Mouse (Mus musculus): ENCODE measurements around the gene Rxfp2. TPM values are rescaled to one million over a fixed set of nuclear protein-coding genes. Genes with fewer than 3 reads are reported as not detected.

Gene Rxfp2
- total RNA-seq, 2 experiments from 2014 or later, result not detected

- DNase-seq (ENCODE audit: low spot score), result no peak
- intact Hi-C loops (cut with DNase I), result no loop called here
These were observed 83.3 kb downstream of the Rxfp2 start for GRCm38 (mm10) chr5:150101789-150102188.

GRCm38 (mm10) chr5:150106358-150106757 is 87.9 kb downstream of the Rxfp2 start:
- no peak for DNase-seq (ENCODE audit: low spot score)
- intact Hi-C loops (cut with DNase I), result no loop called here

- intact Hi-C loops (cut with DNase I), result no loop called here
- no peak for DNase-seq (ENCODE audit: low spot score)
These were observed 92.8 kb downstream of the Rxfp2 start for GRCm38 (mm10) chr5:150111236-150111635.

GRCm38 (mm10) chr5:150114007-150114406 is 95.5 kb downstream of the Rxfp2 start:
- intact Hi-C loops (cut with DNase I), result no loop called here
- no peak for DNase-seq (ENCODE audit: low spot score)

GRCm38 (mm10) chr5:150114778-150115177 is 96.3 kb downstream of the Rxfp2 start:
- intact Hi-C loops (cut with DNase I), result no loop called here
- no peak for DNase-seq (ENCODE audit: low spot score)

GRCm38 (mm10) chr5:150115271-150116092 is 97.0 kb downstream of the Rxfp2 start:
- intact Hi-C loops (cut with DNase I), result no loop called here
- DNase-seq (ENCODE audit: low spot score), result no peak

GRCm38 (mm10) chr5:150116216-150116905 is 97.9 kb downstream of the Rxfp2 start:
- intact Hi-C loops (cut with DNase I), result no loop called here

GRCm38 (mm10) chr5:150116906-150117216 is 98.4 kb downstream of the Rxfp2 start:
- intact Hi-C loops (cut with DNase I), result no loop called here
- no peak for DNase-seq (ENCODE audit: low spot score)

More at GRCm38 (mm10) chr5:150116216-150116905, 97.9 kb downstream of the Rxfp2 start:
- DNase-seq (ENCODE audit: low spot score), result no peak

- intact Hi-C loops (cut with DNase I), result loop anchor here (2.0 kb wide), 1 partner anchor 31 kb away; no protein-coding TSS in a partner anchor
- DNase-seq (ENCODE audit: low spot score), result no peak
These were observed 99.6 kb downstream of the Rxfp2 start for GRCm38 (mm10) chr5:150118124-150118454.

GRCm38 (mm10) chr5:150118455-150119241 is 100.2 kb downstream of the Rxfp2 start, which contains the start of gene Fry:
Gene Fry, plus strand, starts transcription at chr5:150118645.
- intact Hi-C loops (cut with DNase I), result loop anchor here (2.0 kb wide), 1 partner anchor 30 kb away; no protein-coding TSS in a partner anchor
- peak; percentile 94 for DNase-seq (ENCODE audit: low spot score)

- no peak for DNase-seq (ENCODE audit: low spot score)
- intact Hi-C loops (cut with DNase I), result no loop called here
These were observed 102.2 kb downstream of the Rxfp2 start for GRCm38 (mm10) chr5:150120676-150121075.

GRCm38 (mm10) chr5:150122095-150122494 is 103.6 kb downstream of the Rxfp2 start:
- intact Hi-C loops (cut with DNase I), result no loop called here
- no peak for DNase-seq (ENCODE audit: low spot score)

- no peak for DNase-seq (ENCODE audit: low spot score)
- intact Hi-C loops (cut with DNase I), result no loop called here
These were observed 104.1 kb downstream of the Rxfp2 start for GRCm38 (mm10) chr5:150122571-150122970.

GRCm38 (mm10) chr5:150125920-150126319 is 107.4 kb downstream of the Rxfp2 start:
- intact Hi-C loops (cut with DNase I), result no loop called here
- no peak for DNase-seq (ENCODE audit: low spot score)

GRCm38 (mm10) chr5:150128432-150128831 is 110.0 kb downstream of the Rxfp2 start:
- DNase-seq (ENCODE audit: low spot score), result no peak
- intact Hi-C loops (cut with DNase I), result no loop called here

GRCm38 (mm10) chr5:150130144-150130543 is 111.7 kb downstream of the Rxfp2 start:
- intact Hi-C loops (cut with DNase I), result no loop called here
- no peak for DNase-seq (ENCODE audit: low spot score)

GRCm38 (mm10) chr5:150131166-150131565 is 112.7 kb downstream of the Rxfp2 start:
- intact Hi-C loops (cut with DNase I), result no loop called here
- no peak for DNase-seq (ENCODE audit: low spot score)

Measured in heart, postnatal 25 days (tissue).